Mouse (Mus musculus): ENCODE measurements around the gene Tmeff1.

Gene Tmeff1

DNA sequence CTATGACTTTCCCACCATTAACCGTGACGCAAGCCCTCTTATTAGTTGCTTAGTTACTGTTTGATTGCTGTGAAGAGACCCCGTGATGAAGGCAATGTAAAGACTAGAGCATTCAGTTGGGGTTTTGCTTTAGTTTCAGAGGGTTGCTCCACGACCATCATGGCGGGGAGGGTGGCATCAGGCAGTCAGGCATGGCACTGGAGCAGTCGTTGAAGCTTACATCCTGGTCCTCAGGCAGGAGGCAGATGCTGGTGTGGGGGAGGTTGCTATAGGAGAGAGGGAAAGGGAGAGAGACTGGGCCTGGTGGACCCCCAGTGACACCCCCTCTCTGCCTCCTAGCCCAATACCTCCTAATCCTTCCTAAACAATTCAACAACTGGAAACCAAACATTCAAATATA is 35.1 kb downstream of the Tmeff1 start:
- in situ Hi-C loops (cut with MseI, MboI), result no loop called here

DNA sequence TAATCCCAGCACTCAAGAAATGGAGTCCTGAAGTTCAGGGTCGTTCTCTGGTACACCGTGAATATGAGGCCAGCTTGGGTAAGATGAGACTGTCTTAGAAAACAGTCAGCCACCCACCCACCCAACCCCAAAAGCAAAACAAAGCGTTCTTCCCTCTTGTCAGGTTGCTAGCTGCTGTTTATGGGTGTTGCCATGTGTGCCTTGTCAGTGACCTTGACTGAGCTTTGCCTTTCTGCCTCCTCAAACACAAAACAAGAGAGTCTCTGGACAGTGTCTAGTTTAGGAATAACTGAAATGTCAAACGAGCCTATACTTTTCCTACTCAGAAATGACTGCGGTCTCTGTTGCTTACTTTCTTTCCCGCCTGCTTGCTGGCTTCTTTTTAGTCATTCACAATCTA is 37.3 kb downstream of the Tmeff1 start:
- in situ Hi-C loops (cut with MseI, MboI), result no loop called here

GRCm38 (mm10) chr4:48622946-48623345 is 38.0 kb downstream of the Tmeff1 start:
- in situ Hi-C loops (cut with MseI, MboI), result no loop called here

DNA sequence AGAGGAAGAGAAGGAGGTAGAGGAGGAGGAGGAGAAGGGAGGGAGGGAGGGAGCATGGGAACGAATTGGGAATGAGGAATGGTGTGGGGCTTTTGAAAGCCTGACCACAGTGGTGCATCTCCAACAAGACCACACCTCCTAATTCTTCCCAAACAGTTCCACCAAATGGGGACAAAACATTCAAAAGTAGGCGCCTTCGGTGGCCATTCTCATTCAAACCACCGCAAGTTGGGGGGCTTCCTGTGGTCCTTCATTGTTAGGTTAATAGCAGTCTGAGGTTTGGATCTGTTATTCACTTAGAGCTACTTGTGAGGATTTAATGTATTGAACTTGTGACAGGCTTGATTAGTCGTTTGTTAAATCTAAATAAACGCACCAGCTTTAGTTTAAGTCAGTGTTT is 40.0 kb downstream of the Tmeff1 start:
- in situ Hi-C loops (cut with MseI, MboI), result no loop called here

GRCm38 (mm10) chr4:48625836-48626235 is 40.9 kb downstream of the Tmeff1 start:
- in situ Hi-C loops (cut with MseI, MboI), result no loop called here

DNA sequence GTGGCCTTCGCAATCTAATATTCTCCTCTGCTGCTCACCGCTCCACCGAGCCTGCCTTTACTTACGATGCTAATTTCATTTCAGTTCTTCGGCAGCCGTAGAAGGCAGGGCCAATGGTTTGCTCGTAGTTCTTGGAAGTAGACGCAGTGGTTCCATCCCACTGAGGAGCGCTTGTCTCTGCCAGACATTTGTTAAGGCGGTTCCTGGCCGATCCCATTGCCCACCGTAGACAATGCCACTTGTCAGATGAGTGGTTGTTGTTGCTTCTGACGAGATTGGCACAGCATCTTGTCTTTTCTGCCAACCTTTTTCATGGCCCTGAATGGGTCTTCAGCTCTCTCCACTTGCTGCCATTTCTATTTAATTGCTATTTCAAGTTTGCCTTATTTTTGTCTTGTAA is 44.5 kb downstream of the Tmeff1 start:
- in situ Hi-C loops (cut with MseI, MboI), result no loop called here

DNA sequence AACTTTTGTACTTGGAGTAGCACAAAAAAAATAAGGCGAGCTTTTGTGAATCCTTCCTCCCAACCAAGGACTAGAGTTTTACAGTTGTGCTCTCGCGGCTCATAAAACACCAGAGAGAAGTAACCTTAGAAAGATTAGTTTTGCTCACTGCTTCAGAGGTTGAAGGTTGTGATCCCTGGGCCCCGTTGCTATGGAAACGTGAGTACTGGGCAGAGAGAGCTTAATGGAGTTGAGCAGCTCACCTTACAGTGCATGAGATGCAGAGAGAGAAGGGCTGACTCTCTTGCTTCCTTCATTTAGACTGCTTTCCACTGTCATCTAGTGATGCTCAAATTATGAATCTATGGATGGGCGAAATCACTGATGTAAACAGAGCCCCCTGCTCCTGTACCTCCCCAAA is 48.6 kb downstream of the Tmeff1 start:
- in situ Hi-C loops (cut with MseI, MboI), result no loop called here

GRCm38 (mm10) chr4:48634058-48634457 is 49.1 kb downstream of the Tmeff1 start:
- in situ Hi-C loops (cut with MseI, MboI), result no loop called here

- in situ Hi-C loops (cut with MseI, MboI), result no loop called here
Measured at GRCm38 (mm10) chr4:48636831-48637230, 51.9 kb downstream of the Tmeff1 start.

GRCm38 (mm10) chr4:48638132-48638531 is 53.2 kb downstream of the Tmeff1 start:
- in situ Hi-C loops (cut with MseI, MboI), result no loop called here

DNA sequence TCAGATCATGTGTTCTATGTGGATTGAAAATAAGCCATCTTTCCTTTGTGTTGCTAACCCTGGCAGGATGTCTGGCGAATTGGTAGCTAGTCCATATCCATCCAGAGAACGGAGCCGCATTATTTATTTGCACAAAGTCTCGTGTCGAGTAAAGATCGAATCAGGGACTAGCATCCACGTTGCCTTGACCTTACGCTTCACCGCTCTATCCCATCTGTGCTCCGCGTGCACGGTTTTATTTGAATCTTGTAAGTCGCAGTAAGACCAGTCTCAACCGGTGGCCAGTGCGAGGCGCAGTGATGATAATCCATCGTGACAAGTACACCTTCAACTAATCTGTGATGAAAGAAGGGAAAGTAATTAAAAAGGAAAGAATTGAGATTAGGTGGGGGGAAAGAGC is 54.5 kb downstream of the Tmeff1 start:
- in situ Hi-C loops (cut with MseI, MboI), result no loop called here

DNA sequence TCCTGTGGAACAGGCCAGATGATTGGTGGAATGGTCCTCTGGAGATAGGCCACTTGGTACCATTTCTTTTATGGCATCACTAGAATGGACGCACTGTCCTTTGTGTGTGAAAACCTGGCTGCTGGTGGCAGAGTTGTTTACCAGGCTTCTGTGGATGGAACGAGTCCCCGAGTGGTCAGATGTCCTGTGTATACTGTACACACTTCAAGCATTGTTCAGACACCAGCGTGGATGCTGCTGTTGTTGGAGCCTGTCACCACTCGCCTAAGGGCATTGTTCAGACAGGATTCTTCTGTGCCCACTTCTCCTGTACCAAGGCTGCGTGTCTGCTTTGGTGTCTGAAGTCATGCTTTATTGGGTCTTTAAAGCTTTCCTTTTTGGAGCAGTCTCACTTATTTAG is 58.8 kb downstream of the Tmeff1 start:
- in situ Hi-C loops (cut with MseI, MboI), result no loop called here

DNA sequence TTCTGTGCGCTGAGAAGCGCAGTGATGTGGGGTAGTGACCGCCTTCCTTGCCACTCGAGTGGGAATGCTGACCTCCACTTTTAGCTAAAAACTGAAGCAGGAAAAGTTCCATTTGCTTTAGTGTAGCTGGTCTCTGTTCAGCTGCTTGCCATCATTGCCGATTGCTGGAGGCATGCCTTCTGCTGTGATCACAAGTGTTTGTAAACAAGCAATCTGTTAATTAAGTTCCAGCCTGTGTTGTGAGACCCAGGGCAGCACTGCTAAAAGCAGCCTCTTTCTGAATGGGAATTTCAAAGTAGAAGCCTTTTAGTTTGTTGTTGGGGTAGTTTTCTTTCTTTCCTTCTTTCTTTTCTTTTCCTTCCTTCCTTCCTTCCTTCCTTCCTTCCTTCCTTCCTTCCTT is 61.2 kb downstream of the Tmeff1 start:
- in situ Hi-C loops (cut with MseI, MboI), result no loop called here

DNA sequence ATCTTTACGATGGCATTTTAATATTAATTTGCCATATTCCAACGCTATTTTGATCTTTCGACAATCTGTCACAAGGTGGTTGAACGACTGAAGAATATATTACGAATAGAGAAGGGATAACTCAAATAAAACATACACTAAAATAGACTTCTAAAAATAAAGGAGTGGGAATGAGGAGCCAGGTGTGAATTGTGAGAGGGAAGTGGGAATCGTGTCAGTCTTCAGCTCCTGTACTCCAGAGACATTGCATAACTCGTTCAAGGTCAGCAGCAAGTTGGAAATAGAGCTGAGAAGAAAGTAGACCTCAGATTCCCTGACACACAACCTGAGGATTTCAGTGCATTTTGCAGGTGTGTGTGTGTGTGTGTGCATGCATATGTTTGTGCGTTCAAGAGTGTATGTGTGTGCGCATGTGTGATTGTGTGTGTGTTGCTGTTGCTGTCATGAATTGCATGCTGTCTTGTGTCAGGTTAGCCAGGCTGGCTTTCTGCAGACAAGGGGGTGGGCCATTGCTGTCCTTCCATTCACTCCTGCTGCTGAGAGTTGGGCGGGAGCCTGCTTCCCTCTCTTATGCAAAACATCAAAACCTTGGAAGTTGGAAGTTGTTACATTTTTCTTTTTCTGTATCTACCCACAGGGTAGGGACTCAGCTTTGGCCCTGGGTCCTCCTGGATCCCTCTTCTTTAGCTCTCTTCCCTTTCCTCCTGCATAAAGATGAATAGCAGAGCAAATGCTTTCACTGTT is 65.8 kb downstream of the Tmeff1 start:
- in situ Hi-C loops (cut with MseI, MboI), result no loop called here

- in situ Hi-C loops (cut with MseI, MboI), result no loop called here
Measured at GRCm38 (mm10) chr4:48654118-48654517, 69.1 kb downstream of the Tmeff1 start.

- in situ Hi-C loops (cut with MseI, MboI), result no loop called here
Measured at GRCm38 (mm10) chr4:48656530-48656929, 71.6 kb downstream of the Tmeff1 start.

- in situ Hi-C loops (cut with MseI, MboI), result no loop called here
Measured at GRCm38 (mm10) chr4:48660144-48660543, 75.2 kb downstream of the Tmeff1 start.

DNA sequence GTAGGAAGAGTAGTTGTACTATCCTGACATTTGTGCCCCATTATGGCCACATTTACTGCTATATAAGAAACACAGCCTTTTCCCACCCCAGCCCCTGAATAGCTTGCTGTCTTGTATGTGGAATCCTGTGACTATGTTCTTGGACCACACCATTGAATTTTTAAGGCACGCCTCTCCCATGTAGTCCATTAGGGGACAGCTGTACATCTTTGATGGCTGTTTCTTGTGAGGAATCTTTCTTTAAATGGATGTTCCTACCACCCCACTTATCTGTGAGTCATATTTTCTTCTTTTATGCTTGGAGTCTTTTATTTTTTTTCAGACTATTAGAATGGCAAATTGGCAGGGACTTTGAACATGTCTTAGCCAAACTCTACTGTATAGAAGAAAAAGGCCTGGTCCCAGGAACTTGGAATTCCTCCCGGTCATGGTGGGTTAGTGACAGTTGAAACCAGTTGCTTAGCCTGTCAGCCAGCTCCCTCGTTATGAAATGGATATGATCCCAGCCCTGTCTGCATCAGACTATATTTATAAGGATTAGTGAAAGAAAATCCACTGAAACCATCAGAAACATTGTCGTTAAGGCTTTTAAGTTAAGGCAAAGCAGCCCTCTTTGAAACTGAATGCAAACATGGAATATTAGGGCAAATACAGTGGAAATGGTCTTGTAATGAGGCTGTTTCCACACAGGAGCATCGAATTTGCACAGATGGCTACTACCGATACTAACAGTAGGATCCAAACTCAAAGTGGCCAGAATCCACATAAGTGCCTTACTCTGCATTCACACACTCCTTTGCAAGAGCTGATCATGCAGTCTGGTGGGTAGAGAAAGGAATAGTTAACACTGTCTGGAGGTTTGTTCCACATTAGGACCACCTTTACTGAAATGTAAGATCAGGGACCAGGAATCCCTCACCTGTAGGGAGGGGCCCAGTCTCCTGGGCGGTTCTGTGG is 75.9 kb downstream of the Tmeff1 start:
- in situ Hi-C loops (cut with MseI, MboI), result no loop called here

DNA sequence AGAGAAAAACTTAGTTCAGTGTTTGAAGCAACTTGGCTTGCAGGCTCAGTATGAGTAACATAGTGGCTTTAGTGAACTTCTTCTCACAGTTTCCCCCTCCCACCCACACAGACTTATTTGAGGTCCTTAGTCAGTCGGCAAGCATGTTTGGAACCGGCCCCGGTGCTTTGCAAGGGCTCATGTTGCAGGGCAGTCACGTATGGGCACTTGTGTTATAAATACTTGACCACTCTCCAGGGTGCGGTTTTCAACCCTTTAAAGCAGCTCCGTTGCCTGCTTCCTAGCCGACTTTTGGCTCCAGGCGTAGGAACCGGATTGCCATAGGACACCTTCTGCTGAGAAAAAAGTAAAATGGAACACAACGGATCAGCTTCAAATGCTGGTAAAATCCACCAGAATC is 78.3 kb downstream of the Tmeff1 start, which contains the start of gene Cavin4:
TSS of gene Cavin4 (plus strand) at position 244 of the 400 bp plus-strand sequence.
- in situ Hi-C loops (cut with MseI, MboI), result no loop called here

- in situ Hi-C loops (cut with MseI, MboI), result no loop called here
Measured at GRCm38 (mm10) chr4:48664021-48664420, 79.0 kb downstream of the Tmeff1 start.

- in situ Hi-C loops (cut with MseI, MboI), result no loop called here
Measured at GRCm38 (mm10) chr4:48667279-48667678, 82.3 kb downstream of the Tmeff1 start.

- in situ Hi-C loops (cut with MseI, MboI), result no loop called here
Measured at GRCm38 (mm10) chr4:48672915-48673314, 87.9 kb downstream of the Tmeff1 start.

DNA sequence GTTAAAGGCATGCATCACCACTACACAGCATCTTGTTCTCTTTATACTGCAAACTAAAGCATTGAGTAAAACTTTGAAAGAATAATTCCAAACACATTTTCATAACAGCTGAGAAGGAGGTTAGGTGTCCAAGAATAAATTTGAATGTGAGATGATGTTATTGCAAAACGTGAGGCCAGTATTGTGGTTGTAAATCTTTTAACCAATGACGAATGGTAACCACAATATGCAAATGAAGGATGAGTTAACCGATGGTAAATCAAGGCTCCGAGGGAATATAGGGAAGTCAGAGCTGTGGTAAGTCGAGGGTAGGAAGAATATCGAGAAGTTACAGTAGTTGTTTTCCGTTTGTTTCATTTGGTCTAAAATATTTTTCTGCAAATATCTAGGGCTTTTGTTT is 89.4 kb downstream of the Tmeff1 start:
- in situ Hi-C loops (cut with MseI, MboI), result no loop called here
